Mouse (Mus musculus) WW6 (cell line): ENCODE data around the gene Tmcc1.
"Not testable (repeated sequence)": the region's sequence is repeated elsewhere in the genome, so short reads cannot be mapped to it uniquely, and the experiment has no call there.

Experiments used
- DNase-seq: peaks from one replicate; pipeline ENCODE4 v3.0.0-alpha.2; 2013; ENCODE audit warnings: low read depth, low spot score

The Tmcc1 gene

GRCm38 (mm10) chr6:116147386-116147785, 45.9 kb downstream of the Tmcc1 start:
- DNase-seq, result no peak

GRCm38 (mm10) chr6:116141696-116142095, 51.6 kb downstream of the Tmcc1 start:
- DNase-seq, result no peak

GRCm38 (mm10) chr6:116140782-116141181, 52.5 kb downstream of the Tmcc1 start:
- no peak for DNase-seq

DNA sequence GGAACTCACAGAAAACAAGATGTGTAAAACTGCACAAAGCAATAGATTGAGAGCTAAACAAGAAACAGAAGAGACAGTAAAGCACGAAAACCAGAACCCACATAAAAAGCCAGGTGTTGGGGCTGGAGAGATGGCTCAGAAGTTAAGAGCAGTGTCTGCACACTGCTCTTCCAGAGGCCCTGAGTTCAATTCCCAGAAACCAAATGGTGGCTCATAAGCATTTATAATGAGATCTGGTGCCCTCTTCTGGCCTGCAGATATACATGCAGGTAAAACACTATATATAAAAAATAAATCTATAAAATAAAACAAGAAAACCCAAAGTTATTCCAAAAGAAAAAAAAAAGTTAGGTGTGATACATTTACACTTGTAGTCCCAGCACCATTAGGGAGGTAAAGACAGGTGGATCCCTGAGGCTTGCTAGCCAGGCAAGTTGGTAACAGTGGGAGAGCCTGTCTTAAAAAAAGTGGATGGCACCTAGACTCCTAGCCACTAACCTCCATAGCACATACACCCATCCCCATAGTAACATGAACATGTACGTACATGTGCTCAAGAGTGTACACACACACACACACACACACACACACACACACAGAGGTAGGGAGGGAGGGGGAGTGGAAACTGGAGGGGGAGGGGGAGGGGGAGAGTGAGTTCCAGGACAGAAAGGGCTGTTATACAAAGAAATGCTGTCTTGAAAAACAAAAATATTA, 54.0 kb downstream of the Tmcc1 start:
- no peak for DNase-seq

DNA sequence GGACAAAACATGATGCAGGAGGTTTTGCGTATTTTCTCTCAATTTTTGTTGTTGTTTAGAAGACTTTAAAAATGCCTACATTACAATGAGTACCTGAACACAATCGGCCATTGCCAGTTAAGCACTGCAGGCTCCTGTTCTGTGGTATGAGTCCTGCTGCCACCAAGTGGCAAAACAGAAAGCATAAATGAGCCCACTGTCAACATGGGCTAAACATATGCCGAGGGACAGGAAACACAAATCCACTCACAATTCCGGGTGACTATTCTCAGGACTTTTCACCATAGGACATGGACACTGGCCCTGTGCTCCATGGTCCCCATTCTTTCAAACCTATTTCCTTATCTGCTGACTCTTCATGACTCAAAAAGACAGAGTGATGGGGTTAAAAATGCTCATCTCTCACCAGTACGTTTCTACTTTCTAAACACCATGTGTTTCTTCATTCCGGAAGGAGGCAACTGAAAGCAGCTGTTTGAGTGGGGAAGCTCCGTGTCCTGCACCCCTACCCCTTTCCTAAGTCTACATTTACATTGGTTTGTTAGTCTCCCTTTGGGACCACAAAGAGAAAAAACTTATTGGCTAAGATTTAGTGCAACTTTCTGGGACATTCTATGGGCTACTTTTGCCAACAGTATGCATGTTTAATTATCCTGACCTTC, 57.2 kb downstream of the Tmcc1 start:
- no peak for DNase-seq

DNA sequence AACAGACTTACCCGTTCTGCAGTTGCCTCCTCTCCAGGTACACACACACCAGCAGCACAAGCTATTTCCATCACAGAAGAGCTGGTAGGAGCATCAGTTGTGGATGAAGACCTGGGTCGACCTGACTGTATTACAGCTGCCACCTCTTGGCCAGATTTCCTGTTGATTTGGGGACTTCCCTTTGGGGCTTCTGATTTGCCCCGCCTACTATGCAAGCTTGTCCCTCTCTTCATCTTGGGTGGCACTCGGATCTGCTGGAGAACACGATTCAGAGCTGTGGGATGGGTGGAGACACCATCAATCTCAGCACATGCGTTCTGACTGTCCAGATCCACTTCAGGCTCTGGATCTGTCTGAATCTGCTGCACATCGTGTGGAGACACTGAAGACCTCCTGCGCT, 59.5 kb downstream of the Tmcc1 start:
- DNase-seq, result no peak

DNA sequence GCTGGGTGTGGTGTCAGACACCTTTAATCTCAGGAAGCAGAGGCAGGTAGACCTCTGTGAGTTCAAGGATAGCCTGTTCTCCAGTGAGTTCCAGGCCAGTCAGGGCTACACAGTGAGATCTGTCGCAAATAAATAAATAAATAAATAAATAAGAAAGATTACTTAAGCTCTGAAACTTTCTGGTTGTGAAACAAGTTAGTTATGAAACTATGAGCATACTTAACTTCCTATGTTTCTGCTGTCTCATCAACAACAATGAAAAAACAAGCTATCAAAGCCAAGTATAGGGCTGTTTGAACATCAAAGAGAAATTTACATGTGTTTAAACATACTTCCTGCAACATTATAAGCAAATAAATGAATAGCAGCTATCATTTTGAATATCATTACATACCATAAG, 61.5 kb downstream of the Tmcc1 start:
- DNase-seq, result no peak

DNA sequence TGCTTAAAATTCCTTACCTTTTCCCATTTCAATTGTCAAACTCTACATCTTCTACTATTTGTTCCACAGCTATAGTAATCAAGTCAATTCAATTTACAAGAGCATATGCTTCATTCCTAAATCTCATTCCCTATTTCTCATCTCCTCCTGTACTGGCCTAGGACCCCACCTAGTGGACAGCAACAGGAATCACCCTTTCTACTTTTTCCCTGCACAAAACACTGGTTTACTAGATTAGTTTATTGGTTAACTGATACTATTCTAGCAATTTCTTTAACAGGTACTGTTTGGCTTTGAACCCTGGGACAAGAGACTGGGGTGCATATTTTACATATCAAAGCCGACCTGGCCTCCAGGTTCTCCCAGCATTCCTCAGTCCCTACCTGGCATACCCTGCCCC, 64.6 kb downstream of the Tmcc1 start:
- no peak for DNase-seq

GRCm38 (mm10) chr6:116127918-116128443, 65.3 kb downstream of the Tmcc1 start:
- DNase-seq, result no peak

- no peak for DNase-seq
Measured at GRCm38 (mm10) chr6:116126577-116126976, 66.7 kb downstream of the Tmcc1 start.

DNA sequence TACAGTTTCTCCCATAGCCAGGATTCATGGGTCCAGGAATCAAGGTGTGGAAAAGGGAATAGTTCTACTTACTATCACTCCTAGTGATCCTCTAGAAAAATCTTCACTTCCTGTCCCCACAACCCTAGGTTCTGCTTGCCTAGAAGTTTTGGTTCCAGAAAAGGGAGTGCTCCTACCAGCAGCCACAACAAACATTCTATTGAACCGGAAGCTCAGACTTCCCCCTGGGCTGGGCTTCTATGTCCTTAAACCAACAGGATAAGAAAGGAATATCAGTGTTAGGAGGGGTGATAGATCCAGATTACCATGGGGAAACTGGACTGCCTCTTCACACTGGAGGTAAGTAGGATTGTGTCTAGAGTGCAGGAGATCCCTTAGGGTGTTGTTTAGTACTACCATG, 70.4 kb downstream of the Tmcc1 start:
- no peak for DNase-seq

- no peak for DNase-seq
Measured at GRCm38 (mm10) chr6:116119669-116120068, 73.6 kb downstream of the Tmcc1 start.

GRCm38 (mm10) chr6:116116634-116117033, 76.7 kb downstream of the Tmcc1 start:
- DNase-seq, result not testable (repeated sequence)

GRCm38 (mm10) chr6:116110588-116110987, 82.7 kb downstream of the Tmcc1 start:
- DNase-seq, result no peak

GRCm38 (mm10) chr6:116107471-116108358, 85.6 kb downstream of the Tmcc1 start:
- DNase-seq, result peak; percentile 61

DNA sequence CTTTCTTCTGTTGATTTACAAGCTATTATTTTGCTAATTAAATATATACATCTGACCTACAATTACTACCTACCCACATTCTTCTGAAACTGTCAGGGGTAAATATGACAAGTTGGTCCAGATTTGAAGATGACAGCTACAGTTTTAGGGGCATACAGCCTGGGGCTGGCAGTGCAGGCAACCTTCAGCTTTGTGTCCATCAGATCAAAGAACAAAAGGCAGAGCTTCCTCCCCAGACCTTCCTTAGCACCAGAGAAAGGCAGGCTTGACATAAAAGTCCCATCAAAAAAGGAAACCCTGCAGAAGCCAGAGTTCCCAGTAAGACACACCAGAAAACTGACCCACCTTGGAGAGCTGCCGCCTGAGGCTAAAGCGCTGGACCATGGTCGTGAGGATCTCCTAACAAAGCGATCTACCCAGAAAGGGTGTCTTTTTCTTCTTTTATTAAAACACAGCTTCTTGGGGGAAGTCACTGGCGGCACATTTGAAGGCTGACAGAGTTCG, 86.3 kb downstream of the Tmcc1 start:
- peak; percentile 24 for DNase-seq

DNA sequence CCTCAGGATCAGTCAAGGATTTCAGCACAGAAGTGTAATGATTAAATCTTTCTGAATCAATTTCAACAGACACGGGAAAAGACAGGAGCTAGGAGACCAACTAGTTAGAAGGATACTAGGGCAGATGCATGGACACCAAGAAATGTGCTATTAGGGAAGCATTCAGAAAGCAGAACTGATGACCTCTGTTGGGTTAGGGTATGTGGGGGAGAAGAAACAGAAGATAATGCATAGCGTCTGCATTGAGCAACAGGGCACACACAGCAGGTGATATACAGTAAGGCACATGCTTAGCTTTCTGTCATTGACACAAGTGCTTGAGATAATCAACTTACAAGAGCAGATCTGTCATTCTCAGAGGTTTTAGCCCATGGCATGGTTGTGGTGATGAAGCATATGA, 95.7 kb downstream of the Tmcc1 start:
- DNase-seq, result no peak

GRCm38 (mm10) chr6:116089402-116089801, 103.9 kb downstream of the Tmcc1 start:
- no peak for DNase-seq

DNA sequence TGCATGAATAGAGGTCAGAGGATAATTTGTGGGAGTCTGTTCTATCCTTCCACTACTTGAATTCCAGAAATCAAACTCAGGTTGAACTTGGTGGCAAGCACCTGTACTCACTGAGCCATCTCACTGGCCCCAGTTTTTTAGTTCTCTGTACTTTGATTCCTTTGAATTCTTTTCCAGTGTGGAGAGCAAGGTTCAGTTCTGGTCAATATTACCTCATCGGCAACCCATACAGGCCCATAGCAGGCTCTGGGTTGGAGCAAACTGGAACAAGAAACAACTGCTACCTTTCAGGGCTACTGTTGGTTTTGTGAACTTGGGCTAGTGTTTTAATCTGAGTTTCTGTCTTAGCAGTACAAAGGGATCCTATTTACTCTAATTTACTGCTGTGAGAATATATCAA, 107.2 kb downstream of the Tmcc1 start:
- no peak for DNase-seq

- no peak for DNase-seq
Measured at GRCm38 (mm10) chr6:116082239-116082638, 111.0 kb downstream of the Tmcc1 start.

- no peak for DNase-seq
Measured at GRCm38 (mm10) chr6:116081375-116081774, 111.9 kb downstream of the Tmcc1 start.

DNA sequence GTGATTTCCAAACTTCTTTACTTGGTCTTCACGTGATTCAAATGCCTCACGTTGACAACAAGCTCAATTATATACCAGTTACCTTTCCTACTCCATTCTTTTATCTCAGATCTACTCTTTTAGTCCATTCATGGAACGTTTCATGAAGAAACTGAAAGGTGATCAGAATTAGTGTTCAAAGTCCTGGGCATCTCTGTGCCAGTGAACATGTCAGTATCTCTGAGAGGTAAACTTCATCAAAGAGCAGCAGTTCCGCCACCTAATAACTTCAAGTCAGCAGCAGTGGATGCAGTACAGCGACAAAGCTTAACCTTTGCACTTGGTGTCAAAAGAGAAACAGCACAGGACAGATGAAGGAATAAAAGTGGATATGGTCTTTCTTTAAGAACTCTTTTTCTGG, 112.5 kb downstream of the Tmcc1 start:
- DNase-seq, result no peak
